Mouse (Mus musculus) spleen, postnatal 10 days (tissue): ENCODE measurements around the gene Ptf1a.

Experiments
- DNase-seq, 2 experiments: peaks; one replicate each; pipeline ENCODE4 v3.0.0; 2021 to 2022; ENCODE audit warnings: low spot score in 2 of 2

Ptf1a gene

DNA sequence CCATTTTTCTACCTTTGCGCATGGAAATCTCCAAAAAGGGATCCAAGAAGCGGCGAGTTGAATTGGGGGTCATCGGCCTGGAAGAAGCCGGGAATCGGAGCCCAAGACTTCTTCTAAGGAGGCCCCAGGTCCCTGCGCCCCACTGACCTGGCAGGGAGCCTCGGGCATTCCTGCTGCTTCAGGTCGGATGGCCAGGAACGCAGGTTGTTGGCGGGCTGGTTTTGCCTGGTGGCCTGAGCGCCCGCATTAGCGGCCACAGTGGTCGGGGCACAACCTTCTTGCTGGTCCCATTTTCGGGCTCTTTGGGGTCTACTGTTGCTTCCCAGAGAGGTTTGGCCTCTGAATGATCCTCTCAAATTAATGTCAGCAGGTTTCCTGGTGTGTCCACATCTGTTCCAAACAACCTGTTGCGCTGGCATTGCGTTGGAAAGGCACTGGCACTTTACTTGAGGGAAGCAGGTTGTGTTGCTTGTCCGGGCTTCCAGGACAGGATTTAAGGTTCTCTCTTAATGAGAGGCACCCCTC lies 7.1 kb downstream of the Ptf1a start:
- no peak for DNase-seq

DNA sequence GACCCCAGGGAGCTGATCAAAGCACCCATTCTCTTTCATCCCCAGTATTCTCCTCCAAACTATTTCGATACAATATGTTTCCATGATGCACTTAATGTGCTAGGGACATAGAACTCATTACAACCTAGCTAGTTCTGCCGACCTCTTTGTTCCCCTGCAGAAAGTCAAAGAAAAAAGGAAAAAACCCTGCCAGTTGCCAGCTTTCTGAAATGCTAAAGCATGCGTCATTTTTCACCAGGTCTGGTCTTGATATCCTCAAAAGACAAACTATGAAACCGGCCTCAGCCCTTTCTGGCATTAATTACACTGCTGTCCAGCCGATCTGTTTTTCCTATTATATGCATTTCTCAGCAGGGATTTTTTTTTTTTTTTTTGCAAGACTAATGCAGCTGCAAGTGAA lies 9.8 kb downstream of the Ptf1a start:
- DNase-seq, result no peak

DNA sequence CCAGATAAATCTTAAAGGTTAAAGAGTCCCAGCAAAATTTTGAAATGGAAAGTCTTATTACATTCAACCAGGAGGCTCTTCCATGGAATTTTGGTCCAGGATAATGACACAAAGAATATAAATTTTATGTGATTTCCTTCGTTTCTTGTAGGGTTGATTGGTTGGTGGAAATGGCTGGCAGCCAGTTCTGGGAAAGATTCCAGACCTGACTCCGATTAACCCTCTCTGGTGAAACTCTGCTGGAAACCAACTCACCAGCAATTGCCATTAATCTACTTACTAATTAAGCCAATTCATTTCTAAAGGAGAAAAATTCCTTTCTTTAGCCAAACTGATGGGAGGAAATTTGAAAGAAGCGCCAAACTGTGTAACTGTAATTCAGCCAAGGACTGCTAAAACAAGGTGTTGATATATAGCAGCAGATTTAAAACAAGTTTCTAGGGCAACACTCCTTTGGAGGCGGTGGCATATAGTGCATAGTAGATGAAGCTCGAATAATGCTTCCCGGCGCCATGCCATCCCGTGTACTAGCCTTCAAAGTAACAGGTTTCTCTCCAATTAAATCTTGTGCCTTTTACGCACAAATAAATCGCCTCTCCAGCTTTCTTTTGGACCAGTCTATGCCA lies 10.5 kb downstream of the Ptf1a start:
- no peak for DNase-seq

DNA sequence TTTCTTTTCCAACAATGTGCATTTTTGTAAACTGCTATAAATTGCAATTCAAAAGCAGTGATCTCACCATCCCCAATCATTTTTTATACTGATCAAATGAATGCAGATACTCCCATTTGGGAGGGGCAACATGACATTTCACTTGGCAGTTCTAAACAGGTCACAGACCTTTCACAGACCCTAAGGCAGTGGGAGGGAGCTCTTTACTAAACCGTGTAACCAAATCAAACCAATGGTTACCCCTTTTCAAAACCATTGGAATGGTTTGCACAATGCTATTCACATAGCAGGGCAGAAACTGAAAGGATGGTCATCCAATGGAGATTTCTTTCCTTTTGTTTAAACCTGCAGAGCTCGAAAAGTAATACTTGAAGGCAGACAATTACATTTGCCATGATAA lies 13.3 kb downstream of the Ptf1a start:
- DNase-seq, result no peak

DNA sequence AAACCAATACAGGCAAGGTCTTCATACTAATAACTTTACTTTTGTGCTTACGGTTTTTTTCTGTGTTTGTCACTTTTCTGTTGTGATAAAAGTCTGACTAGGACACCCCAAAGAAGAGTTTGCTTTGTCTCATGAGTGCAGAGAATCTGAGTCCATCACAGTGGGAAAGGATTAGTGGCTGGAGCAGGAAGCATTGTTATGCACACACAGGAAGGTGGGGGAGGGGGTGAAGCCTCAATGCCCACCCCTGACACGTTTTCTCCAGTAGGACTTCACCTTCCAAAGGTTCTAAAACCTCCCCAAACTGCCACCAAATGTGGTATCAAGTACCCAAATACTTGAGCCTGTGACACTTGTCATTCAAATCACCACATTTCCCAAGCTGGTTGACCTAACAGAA lies 16.5 kb downstream of the Ptf1a start:
- DNase-seq, result no peak

DNA sequence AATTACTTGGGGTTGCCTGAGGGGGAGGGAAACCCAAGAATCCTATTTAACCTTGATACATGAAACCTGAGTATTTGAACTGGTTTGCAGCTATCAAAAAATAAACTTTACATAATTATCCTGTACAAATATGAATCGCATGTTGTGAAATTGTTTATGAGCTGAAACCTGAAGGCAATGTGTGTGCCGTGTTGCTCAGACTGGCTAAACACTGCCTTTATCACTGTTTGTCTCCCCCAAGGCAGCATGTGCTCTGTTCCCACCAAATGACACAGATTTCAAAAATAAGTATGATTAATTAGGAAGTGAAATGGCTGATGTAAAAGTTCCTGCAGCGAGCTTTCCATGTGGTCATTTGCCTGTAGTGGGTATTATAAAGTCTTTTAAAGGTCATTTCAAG lies 44.8 kb downstream of the Ptf1a start:
- DNase-seq, result no peak
